Mouse (Mus musculus) erythroblast, embryonic 14.5 days (primary cell): Measurements from ENCODE around the gene Chrm3.

ENCODE experiments used
- GATA1 ChIP-seq: IDR thresholded peaks from 2 replicates; pipeline ENCODE4 v1.6.1; 2012; ENCODE audit warnings: low read length, inconsistent platforms, mixed read lengths
- TAL1 ChIP-seq: IDR thresholded peaks from 3 replicates; pipeline ENCODE4 v1.6.1; 2012; ENCODE audit warnings: low read length, inconsistent platforms, mixed read lengths

- TF ChIP-seq GATA1: no peak
- no peak for TF ChIP-seq TAL1
These were observed 76.3 kb downstream of the Chrm3 start for GRCm38 (mm10) chr13:10284331-10284730.
